18 mouse cellular contexts compared by ENCODE assay signal in the genomic region with DNA sequence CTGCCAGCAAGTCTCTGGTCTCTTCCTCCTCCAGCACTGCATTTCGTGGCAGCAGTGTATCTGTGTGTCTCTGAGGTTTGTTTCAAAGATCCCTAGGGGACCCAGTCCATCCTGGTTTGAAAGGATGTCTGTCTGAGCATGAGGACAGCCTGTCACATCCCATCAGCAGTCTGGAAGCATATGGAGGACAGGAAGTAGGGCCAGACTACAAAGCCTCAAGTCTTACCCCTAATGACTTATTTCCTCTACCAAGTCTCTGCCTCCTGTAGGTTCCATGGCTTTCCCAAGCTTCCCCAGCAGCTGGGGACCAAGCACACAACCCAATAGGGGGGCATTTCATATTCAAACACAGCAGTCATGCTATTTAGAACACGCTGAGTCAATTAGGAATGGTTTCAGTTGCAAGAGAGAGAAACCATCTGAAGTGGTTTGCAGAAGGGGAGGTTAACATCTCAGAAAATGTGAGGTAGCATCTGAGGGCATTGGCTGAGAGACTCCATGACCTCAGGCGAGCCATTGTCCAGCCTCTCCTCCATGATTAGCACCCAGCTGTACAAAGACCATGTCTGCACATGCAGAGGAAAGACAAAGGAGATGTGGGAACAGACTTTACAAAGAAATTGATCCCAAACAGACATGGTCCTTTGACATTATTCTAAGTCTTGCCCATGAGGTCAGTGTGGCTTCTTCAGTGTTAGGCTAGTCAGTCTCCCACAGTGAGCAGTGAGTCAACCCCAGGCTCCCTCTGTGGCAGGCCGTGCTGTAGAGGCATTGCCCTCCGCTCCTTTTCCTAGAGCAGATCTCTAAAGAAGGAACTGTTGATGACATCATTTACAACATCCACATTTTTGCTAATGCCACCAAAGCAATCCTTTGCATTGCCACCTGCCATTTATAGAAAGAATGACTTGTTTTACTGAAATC. TPM values are rescaled to one million over a fixed set of nuclear protein-coding genes. Genes with fewer than 3 reads are reported as not detected.
DNase-seq lines count a peak whose midpoint lies in the region; ATAC-seq and TF ChIP-seq lines count a peak whose summit lies in the region.
"Had no signal": no experiment of that assay in that cellular context is flagged by ENCODE, and none has a peak within 500 bp of the region (broad histone marks: within the 10 kb centered on the region; RNA-seq: fewer than 3 reads in every experiment).

No protein-coding gene starts in this region.

- TF ChIP-seq CTCF in midbrain, postnatal 0 days (IDR thresholded peaks at IDR 0.05), result no peak

- H3K27me3 ChIP-seq in neural tube, embryonic 11.5 days (ENCODE audit: control insufficient read depth, insufficient read depth, low read length), result no peaks in the 10 kb centered on the region
- 0 out of 2 replicates have a peak, but pooled peaks cover 3% of the 10 kb centered on the region for H3K27me3 ChIP-seq in hindbrain, embryonic 10.5 days (ENCODE audit: insufficient read depth, poor library complexity, severe bottlenecking)
- no peaks in the 10 kb centered on the region for H3K27me3 ChIP-seq in hindbrain, embryonic 16.5 days (replicated peaks; ENCODE audit: control insufficient read depth, insufficient read depth, low read length)
- no peaks in the 10 kb centered on the region for H3K27me3 ChIP-seq in midbrain, postnatal 0 days (ENCODE audit: insufficient read depth, low read length)
- H3K27me3 ChIP-seq: embryonic facial prominence, embryonic 15.5 days; heart, embryonic 15.5 days; limb, embryonic 15.5 days had no signal

- no peak overlapping the region for H3K4me2 ChIP-seq in neural tube, embryonic 11.5 days (ENCODE audit: low read depth)
- no peak overlapping the region for H3K4me2 ChIP-seq in hindbrain, embryonic 16.5 days (ENCODE audit: low read length)
- no peak overlapping the region for H3K4me2 ChIP-seq in midbrain, postnatal 0 days (ENCODE audit: low read depth, low read length, poor library complexity, severe bottlenecking)
- H3K4me2 ChIP-seq: embryonic facial prominence, embryonic 15.5 days; heart, embryonic 15.5 days; limb, embryonic 15.5 days had no signal

- no peaks in the 10 kb centered on the region for H3K36me3 ChIP-seq in neural tube, embryonic 11.5 days (ENCODE audit: control insufficient read depth, insufficient read depth, low read length)
- no peaks in the 10 kb centered on the region for H3K36me3 ChIP-seq in hindbrain, embryonic 10.5 days
- no peaks in the 10 kb centered on the region for H3K36me3 ChIP-seq in hindbrain, embryonic 16.5 days (ENCODE audit: control insufficient read depth, insufficient read depth, low read length)
- no peaks in the 10 kb centered on the region for H3K36me3 ChIP-seq in midbrain, postnatal 0 days (ENCODE audit: insufficient read depth, low read length)
- H3K36me3 ChIP-seq: embryonic facial prominence, embryonic 15.5 days; forebrain, embryonic 10.5 days; heart, embryonic 15.5 days; limb, embryonic 15.5 days had no signal

- no peaks in the 10 kb centered on the region for H3K4me1 ChIP-seq in neural tube, embryonic 11.5 days (ENCODE audit: control insufficient read depth, insufficient read depth, low read length)
- peaks cover 18% of the 10 kb centered on the region for H3K4me1 ChIP-seq in hindbrain, embryonic 10.5 days (replicated peaks)
- no peaks in the 10 kb centered on the region for H3K4me1 ChIP-seq in hindbrain, embryonic 16.5 days (ENCODE audit: control insufficient read depth, insufficient read depth, low read depth, low read length)
- H3K4me1 ChIP-seq in midbrain, postnatal 0 days (ENCODE audit: insufficient read depth, low read length), result no peaks in the 10 kb centered on the region
- H3K4me1 ChIP-seq: embryonic facial prominence, embryonic 15.5 days; heart, embryonic 15.5 days; limb, embryonic 15.5 days had no signal

- peak; percentile 55; the same call in 1 of the 2 replicates for ATAC-seq in neural tube, embryonic 11.5 days (ENCODE audit: insufficient read depth, low FRiP score, low TSS enrichment)
- peak; percentile 83 for ATAC-seq in hindbrain, embryonic 16.5 days
- ATAC-seq in midbrain, postnatal 0 days (ENCODE audit: low FRiP score), result no peak
- ATAC-seq: intestine, postnatal 0 days had no signal

- no peak overlapping the region for H3K9ac ChIP-seq in neural tube, embryonic 11.5 days (ENCODE audit: low read length)
- no peak overlapping the region for H3K9ac ChIP-seq in hindbrain, embryonic 16.5 days (ENCODE audit: low read depth, low read length)
- no peak overlapping the region for H3K9ac ChIP-seq in midbrain, postnatal 0 days (replicated peaks; ENCODE audit: low read length, poor library complexity, severe bottlenecking)
- H3K9ac ChIP-seq: embryonic facial prominence, embryonic 15.5 days; heart, embryonic 15.5 days; limb, embryonic 15.5 days had no signal

- WGBS in neural tube, embryonic 11.5 days, result 60% methylated on average over 5 of the region's 5 CpGs
- WGBS in hindbrain, embryonic 10.5 days, result 37% methylated on average over 5 of the region's 5 CpGs
- WGBS in hindbrain, embryonic 16.5 days, result 41% methylated on average over 5 of the region's 5 CpGs
- 48% methylated on average over 5 of the region's 5 CpGs for WGBS in midbrain, postnatal 0 days

- H3K9me3 ChIP-seq in neural tube, embryonic 11.5 days (ENCODE audit: control insufficient read depth, low read length), result no peaks in the 10 kb centered on the region
- no peaks in the 10 kb centered on the region for H3K9me3 ChIP-seq in hindbrain, embryonic 10.5 days
- no peaks in the 10 kb centered on the region for H3K9me3 ChIP-seq in hindbrain, embryonic 16.5 days (ENCODE audit: control insufficient read depth, low read length)
- no peaks in the 10 kb centered on the region for H3K9me3 ChIP-seq in midbrain, postnatal 0 days (ENCODE audit: low read length)
- H3K9me3 ChIP-seq: embryonic facial prominence, embryonic 15.5 days; forebrain, embryonic 10.5 days; heart, embryonic 15.5 days; limb, embryonic 15.5 days had no signal

- H3K27ac ChIP-seq in neural tube, embryonic 11.5 days (ENCODE audit: low read depth, low read length), result no peak overlapping the region
- peak overlapping the region; percentile 62 for H3K27ac ChIP-seq in hindbrain, embryonic 10.5 days
- H3K27ac ChIP-seq in hindbrain, embryonic 16.5 days (ENCODE audit: low read depth, low read length), result no peak overlapping the region
- no peak overlapping the region for H3K27ac ChIP-seq in midbrain, postnatal 0 days (ENCODE audit: low read depth, low read length)
- H3K27ac ChIP-seq: embryonic facial prominence, embryonic 15.5 days; forebrain, embryonic 10.5 days; heart, adult 2 months; heart, embryonic 15.5 days; limb, embryonic 15.5 days had no signal

- no peak overlapping the region for H3K4me3 ChIP-seq in neural tube, embryonic 11.5 days (ENCODE audit: low read depth, low read length)
- no peak overlapping the region for H3K4me3 ChIP-seq in hindbrain, embryonic 10.5 days
- H3K4me3 ChIP-seq in hindbrain, embryonic 16.5 days (ENCODE audit: low read length), result no peak overlapping the region
- H3K4me3 ChIP-seq in midbrain, postnatal 0 days (ENCODE audit: low read depth, low read length), result no peak overlapping the region
- H3K4me3 ChIP-seq: embryonic facial prominence, embryonic 15.5 days; forebrain, embryonic 10.5 days; heart, adult 2 months; heart, embryonic 15.5 days; limb, embryonic 15.5 days had no signal

- DNase-seq in neural tube, embryonic 11.5 days (ENCODE audit: low spot score), result peak; percentile 21
- no peak for DNase-seq in neural tube, embryonic 10.5 days (ENCODE audit: extremely low spot score, low spot score)
- peak; percentile 38 for DNase-seq in hindbrain, embryonic 10.5 days (ENCODE audit: low spot score)
- peak; percentile 50 for DNase-seq in midbrain, postnatal 0 days (ENCODE audit: low spot score)
- DNase-seq in kidney, adult 11 months, result no peak
- no peak for DNase-seq in heart, adult 18-20 months
- no peak for DNase-seq in urinary bladder, postnatal 36 days (ENCODE audit: low spot score in 2 of 2)
- DNase-seq: cerebellum, adult 8-10 months; gastrocnemius, postnatal 10 days; heart, adult 2 months; lung, postnatal 10 days; thymus, postnatal 25 days had no signal

RNA-seq across cellular contexts. Expression of gene Mcee, which starts 47.5 kb away (rescaled TPM):
- 34.2 and 39.7 TPM in 2 replicates for polyA plus RNA-seq in neural tube, embryonic 11.5 days (2014; fragmentation: Nextera tagmentation; extraction: Ambion mirVana)
- polyA plus RNA-seq in hindbrain, embryonic 10.5 days (2016; fragmentation: Nextera tagmentation; extraction: Ambion mirVana), result 37.8 and 38.6 TPM in 2 replicates
- 51.2 and 67.9 TPM in 2 replicates for polyA plus RNA-seq in hindbrain, embryonic 16.5 days (2015; fragmentation: Nextera tagmentation; extraction: Ambion mirVana)
- total RNA-seq in midbrain, postnatal 0 days (2014; rRNA removed), result 12.2 and 14.7 TPM in 2 replicates
- polyA plus RNA-seq in midbrain, postnatal 0 days (2015; fragmentation: Nextera tagmentation; extraction: Ambion mirVana), result 43.6 and 44.2 TPM in 2 replicates
- 100 to 1,000 TPM; 169 to 199 TPM for total RNA-seq in heart, adult 18-20 months (2021)

RNA-seq across cellular contexts. Expression of gene Mphosph10, which starts 47.8 kb away (rescaled TPM):
- 51.9 and 54.4 TPM in 2 replicates for polyA plus RNA-seq in neural tube, embryonic 11.5 days (2014; fragmentation: Nextera tagmentation; extraction: Ambion mirVana)
- 27.2 and 46.7 TPM in 2 replicates for polyA plus RNA-seq in hindbrain, embryonic 10.5 days (2016; fragmentation: Nextera tagmentation; extraction: Ambion mirVana)
- 21.3 and 22.8 TPM in 2 replicates for polyA plus RNA-seq in hindbrain, embryonic 16.5 days (2015; fragmentation: Nextera tagmentation; extraction: Ambion mirVana)
- total RNA-seq in midbrain, postnatal 0 days (2014; rRNA removed), result 5.4 and 10.1 TPM in 2 replicates
- polyA plus RNA-seq in midbrain, postnatal 0 days (2015; fragmentation: Nextera tagmentation; extraction: Ambion mirVana), result 19.2 and 20.3 TPM in 2 replicates
- 10 to 100 TPM; 11.9 to 13.5 TPM for total RNA-seq in heart, adult 18-20 months (2021)

Comparison
In these comparisons a context has a peak if more than half of its experiments do, and no peak if none do; other contexts are left out.
1. DNase-seq: peak in neural tube, embryonic 11.5 days (single experiment), hindbrain, embryonic 10.5 days (single experiment) and midbrain, postnatal 0 days (single experiment); none in neural tube, embryonic 10.5 days (single experiment), kidney, adult 11 months (single experiment), heart, adult 18-20 months (0 of 2) and urinary bladder, postnatal 36 days (0 of 2).